Mouse (Mus musculus): Measurements from ENCODE around the gene Lamb2.

Gene Lamb2

GRCm38 (mm10) chr9:108479721-108480351 is at the start of gene Lamb2:
Gene Lamb2, plus strand, starts transcription at chr9:108479736.
- no peak for DNase-seq

- DNase-seq = no peak
These were observed 48.0 kb upstream of the Lamb2 start for GRCm38 (mm10) chr9:108431431-108432067.

GRCm38 (mm10) chr9:108436182-108436581 is 43.4 kb upstream of the Lamb2 start, which contains the start of gene BC048562:
Gene BC048562, plus strand, starts transcription at chr9:108436482.
- DNase-seq = no peak

GRCm38 (mm10) chr9:108439176-108439575 is 40.4 kb upstream of the Lamb2 start:
- DNase-seq = no peak

GRCm38 (mm10) chr9:108440485-108440884 is 39.1 kb upstream of the Lamb2 start:
- no peak for DNase-seq

DNA sequence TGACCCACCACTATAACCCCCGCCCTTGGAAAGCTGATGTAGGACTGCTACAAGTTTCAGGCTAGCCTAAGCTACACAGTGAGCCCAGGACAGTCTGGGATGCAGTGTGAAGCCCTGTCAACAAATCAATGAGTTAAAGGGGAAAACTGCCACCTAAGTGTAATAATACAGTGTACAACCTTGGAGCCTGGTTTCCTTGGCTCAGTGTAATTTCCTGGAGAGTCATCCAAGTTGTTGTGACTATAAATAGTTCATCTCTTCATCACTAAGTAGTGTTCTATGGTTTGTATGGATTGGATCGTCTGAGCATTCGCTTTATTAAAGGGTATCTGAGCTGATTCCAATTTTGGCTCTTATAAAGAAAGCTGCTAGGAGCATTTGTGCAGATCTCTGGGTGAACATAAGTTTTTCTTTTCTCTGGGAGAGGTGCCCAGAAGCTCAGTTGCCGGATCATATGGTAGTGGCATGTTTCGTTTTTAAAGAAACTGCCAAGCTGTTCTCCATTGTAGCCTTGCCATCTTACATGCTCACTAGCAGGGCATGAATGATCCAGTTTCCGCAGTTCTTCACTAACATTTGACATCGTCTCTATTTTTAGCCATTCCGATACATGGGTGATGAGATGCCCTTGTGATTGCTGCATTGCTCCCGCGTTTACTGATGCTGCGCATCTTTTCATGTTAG is 38.2 kb upstream of the Lamb2 start:
- peak in 1 of 2 experiments; percentile 21 for DNase-seq

GRCm38 (mm10) chr9:108445125-108445524 is 34.4 kb upstream of the Lamb2 start:
- no peak for DNase-seq

DNA sequence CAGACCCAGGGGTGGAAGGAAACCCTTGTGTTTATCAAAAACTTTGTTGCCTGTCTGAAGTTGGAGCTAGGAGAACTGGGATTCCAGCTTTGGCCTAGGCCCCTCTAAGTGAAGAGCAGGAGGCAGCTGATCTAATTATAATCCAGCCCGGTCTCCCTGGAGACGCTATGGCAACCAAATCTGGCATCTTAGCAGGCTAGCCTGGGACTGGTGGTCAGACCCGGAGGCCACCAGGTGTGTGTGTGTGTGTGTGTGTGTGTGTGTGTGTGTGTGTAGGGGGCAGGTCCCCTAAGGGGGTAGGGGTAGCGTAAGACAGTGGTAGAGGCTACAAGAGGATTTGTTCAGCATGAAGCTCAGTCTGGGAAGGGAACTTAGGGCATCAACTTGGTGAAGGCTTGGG is 29.7 kb upstream of the Lamb2 start:
- no peak for DNase-seq

DNA sequence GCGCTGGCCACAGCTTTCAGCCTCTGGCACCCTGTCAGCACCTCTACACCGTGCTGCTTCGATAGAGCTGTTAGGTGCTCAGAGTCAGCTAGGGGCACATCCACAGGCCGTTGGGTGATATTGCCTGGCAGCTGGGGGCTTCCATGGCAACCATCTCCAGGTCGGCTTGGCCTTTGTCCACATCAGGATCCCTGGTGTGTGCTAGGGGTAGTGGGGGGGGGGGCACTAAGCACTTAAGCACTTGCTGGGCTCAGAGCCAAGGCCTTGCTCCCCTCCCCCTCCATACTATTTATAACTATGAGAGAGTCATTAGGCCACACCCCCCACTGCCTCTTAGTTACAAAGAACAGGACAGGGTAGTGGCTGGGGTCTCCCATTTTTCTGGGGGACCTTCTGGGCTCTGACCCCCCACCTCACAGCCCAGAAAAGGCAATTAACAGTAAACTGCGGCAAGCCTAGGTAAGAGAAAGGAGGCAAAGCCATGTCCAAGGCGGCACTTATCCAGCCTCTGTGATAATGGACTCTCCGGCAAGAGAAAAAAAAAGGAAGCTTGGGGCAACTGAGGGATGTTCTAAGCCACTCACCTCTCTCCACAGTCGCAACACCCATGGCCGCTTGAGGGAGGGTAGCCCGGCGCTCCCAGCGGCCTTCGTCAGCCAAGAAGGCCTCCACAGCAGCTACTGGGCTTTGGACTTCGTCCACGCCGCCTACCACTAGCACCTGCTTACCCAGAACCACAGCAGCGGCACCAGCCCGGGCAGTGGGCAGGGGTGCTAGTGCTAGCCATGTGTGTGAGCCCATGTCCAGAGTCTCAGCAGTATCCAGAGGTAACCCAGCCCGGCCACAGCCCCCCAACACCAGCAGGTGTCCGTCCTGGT is 29.0 kb upstream of the Lamb2 start:
- peak; percentile 21 to 37 for DNase-seq

DNA sequence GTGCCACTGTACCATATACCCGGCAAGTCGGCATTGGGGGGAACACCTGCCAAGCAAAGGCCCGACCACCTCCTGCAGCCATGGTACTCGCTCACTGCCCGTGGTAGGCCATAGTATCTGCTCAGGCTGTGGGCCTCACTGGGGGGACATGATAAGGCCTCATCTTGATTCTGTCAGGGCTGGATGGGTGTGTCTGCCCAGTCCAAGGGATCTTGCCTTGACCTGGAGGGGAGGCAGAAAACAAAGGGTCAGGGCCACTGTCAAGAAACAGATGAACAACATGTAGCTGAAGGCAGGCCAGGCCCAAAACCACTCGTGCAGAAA is 28.4 kb upstream of the Lamb2 start:
- DNase-seq = no peak

- no peak for DNase-seq
These were observed 27.9 kb upstream of the Lamb2 start for GRCm38 (mm10) chr9:108451519-108452160.

- peak; percentile 92 to 95 for DNase-seq
These were observed 27.1 kb upstream of the Lamb2 start for GRCm38 (mm10) chr9:108452291-108452906.

GRCm38 (mm10) chr9:108452911-108453310 is 26.6 kb upstream of the Lamb2 start:
- no peak for DNase-seq

DNA sequence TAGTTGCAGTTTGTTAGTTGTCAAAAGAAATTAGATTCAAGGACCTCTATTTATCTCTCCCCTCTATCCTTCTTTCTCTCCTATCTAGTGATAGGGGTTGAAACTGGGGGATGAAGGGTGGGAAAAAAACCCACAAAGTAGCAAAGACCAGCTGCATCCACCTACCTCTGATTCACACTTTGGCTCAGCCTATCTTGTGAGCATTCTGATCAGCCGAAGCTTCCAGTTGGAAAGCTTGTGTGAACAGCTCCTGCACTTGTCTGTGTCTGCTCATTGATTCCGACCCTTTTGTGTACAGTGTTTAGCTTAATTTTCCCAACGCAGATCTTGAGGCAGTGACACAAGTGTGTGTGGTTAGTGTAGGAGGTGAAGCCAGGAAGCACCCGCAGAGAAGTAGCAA is 26.1 kb upstream of the Lamb2 start:
- DNase-seq = no peak

DNA sequence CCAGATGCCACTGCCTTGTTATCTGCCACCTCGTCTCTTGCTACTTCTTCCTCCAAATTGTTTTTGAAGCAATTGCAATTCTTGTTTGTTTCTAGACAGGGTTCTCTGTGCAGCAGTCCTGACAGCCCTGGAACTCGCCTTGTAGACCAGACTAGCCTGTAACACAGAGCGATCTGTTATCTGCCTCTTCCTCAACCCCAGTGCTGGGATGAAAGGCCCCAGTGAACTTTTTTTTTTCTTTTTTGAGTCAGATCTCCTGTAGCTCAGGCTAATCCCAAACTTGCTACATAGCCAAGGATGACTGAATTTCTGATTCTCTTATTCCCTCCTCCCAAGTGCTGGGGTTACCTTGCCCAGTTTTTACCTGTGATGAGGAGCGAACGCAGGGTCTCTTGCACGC is 25.1 kb upstream of the Lamb2 start:
- no peak for DNase-seq

DNA sequence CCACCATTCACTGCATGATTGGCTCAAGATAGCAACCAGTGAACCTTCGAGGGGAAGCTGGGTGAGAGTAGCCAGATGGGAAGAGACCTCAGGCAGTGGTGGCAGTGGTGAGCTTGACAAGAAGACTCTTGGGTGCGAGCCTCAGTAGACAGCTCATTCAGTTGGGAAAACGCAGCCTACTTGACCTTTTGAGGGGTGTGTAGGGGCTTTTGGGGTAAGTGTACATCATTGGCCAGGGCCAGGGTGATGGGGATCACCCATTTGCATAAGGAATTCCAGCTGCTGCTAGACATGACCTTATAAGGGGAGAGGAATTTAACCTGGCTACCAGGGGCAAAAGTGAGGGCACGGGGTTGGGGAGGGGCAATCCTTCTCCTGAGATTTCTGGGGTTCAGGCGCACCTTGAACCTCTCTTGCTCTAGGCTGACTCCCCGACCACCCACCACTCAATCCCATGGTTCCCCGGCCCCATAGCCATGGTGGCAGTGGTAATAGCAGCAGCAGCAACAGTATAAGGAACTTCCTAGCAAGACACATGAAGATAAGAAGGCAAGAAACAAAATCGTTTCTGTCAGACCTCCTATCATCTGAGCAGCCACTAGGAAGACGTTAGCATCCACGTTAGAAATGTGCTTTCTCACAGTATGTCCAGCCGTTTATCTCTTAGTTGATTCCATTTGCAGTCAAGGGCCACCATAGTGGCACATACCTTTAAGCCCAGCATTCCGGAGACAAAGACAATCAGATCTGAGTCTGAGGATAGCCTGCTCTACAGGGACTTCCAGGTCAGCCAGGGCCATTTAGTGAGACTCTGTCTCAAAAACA is 23.6 kb upstream of the Lamb2 start:
- DNase-seq = no peak

DNA sequence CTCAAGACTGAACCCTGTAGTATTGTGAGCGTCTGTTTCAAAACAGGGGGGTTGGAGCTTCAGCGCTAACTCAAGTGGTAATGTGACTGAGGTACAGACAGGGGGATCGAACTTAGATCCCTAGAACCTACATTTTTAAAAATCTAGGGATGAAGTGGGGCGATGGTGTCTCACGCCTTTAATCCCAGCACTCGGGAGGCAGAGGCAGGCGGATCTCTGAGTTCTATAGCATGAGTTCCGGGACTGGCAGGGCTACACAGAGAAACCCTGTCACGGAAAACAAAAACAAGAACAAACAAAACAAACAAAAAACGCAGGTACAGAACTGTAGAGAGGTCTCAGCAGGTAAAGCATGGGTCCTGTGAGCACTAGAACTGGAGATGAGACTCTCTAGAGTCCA is 22.6 kb upstream of the Lamb2 start:
- DNase-seq = no peak

DNA sequence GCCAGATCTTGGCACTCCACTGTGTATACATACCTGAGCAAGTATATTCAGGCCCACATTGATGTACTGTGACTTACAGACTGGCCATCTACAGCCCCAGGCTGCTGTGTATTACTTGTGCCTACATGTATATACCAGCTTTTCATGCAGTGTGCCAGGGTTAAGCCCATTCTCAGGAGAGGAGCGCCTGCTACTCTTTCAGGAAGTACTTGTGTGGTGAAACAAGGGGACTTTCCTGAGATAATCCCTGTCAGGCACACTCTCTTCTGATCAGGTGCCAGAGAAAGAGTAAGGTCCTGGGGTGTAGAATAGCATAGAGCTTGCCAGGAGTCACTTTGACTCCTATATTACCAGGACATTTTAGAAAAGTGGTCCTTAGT is 19.6 kb upstream of the Lamb2 start:
- DNase-seq = no peak

- peak; percentile 87 to 89 for DNase-seq
These were observed 19.0 kb upstream of the Lamb2 start, which contains the start of gene Ccdc71 for GRCm38 (mm10) chr9:108460319-108461178. Gene Ccdc71, plus strand, starts transcription at chr9:108460527.

- no peak for DNase-seq
These were observed 18.3 kb upstream of the Lamb2 start, which contains the start of gene Klhdc8b for GRCm38 (mm10) chr9:108461181-108461631. Gene Klhdc8b, minus strand, starts transcription at chr9:108461581.

All from cerebellum, postnatal 36 days (tissue).